Mouse (Mus musculus): ENCODE data around the gene Patl2.
"Not testable (repeated sequence)": the region's sequence is repeated elsewhere in the genome, so short reads cannot be mapped to it uniquely, and the experiment has no call there.

The Patl2 gene

DNA sequence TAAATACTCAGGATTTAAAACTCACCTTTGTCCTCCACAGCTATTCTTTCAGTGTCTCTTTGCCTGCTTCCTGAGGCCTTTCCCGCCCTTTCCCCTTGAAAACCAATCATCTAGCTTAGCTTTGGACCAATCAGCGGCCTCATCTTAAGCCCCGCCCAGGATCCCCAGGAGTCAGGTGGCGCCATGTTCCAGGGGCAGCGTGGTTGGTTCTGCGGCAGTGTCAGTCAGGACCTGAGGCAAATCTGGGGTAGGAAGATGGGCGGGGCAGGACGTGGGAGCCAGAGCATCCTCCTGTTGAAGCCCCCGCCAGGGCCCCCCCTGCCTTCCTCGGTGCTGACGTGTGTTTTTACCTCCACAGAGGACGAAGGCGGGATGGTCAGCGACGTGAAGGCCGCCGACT is at the start of gene Patl2, which contains the start of gene Terb2:
Gene Patl2 (minus strand): TSS at position 84 of the 400 bp plus-strand sequence.
Gene Terb2 (plus strand): TSS at position 167 of the 400 bp plus-strand sequence.
- DNase-seq: peak in 1 of 2 experiments; percentile 13

DNA sequence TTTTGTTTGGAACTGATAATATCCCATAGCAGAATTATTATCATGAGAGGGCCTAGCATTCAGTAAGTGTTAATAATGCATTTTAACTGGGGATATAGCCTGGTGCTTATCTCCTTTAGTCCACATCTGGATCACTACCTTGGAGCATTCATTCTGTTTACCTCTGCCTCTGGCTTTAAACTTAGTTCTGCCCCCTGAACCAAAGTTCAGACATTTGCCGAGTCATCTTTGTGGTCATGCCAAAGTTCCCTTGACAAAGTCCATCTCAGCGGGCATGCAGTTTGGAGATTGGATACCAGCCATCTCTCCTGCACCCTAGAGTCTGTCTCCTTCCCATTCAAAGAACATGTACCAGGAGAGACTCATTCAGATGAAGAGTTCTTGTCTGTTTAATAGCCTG is 49.4 kb upstream of the Patl2 start:
- no peak for DNase-seq

GRCm38 (mm10) chr2:122234611-122235288 is 48.8 kb upstream of the Patl2 start, which contains the start of gene Sord:
Gene Sord (plus strand): TSS chr2:122234749.
- DNase-seq: peak; percentile 87

DNA sequence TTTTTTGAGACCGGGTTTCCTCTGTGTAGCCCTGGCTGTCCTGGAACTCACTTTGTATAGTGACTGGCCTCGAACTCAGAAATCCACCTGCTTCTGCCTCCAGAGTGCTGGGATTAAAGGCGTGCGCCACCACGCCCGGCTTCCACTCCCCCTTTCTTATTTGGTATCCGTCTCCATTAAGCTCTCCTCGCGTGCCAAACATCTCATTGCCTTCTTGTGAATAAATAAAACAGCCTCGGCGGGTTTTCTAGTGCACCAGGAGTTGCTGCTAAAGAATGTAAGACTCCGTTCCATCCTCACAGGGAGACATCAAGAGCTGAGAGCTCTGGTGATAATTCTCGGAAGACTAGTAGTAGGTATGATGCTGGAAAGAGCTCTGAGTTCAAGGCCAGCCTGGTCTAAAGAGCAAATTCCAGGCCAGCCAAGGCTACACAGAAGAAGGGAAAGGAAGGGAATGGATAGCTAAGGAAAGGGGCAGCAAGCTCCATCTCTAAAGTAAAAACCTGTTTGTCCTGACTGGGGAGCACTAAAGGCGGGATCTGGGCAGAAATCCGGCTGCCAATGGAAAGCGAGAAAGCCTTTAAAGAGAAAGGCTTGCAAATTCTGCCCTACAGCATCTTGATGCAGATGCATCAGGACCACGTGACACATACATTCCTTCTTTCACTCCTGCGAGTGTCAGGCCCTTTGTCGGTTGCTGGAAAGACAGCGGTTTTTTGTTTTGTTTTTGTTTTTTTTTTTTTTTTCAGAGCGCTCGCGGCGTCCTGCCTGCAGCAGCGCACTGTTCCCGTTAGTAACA is 48.0 kb upstream of the Patl2 start:
- peak in 1 of 2 experiments; percentile 10 for DNase-seq

DNA sequence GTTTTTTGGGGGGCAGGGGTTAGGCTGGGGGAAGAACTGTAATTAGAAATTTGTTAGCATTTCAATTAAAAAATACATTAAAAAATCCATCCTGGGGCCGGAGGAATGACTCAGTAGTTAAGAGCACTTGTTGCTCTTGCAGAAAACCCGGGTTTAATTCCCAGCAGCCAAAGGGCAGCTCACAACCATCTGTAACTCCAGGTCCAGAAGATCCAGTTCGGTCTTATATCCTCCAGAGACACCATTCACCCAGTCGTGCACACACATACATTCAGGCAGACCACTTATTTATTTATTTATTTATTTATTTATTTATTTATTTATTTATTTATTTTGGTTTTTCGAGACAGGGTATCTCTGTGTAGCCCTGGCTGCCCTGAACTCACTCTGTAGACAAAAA is 47.4 kb upstream of the Patl2 start:
- no peak for DNase-seq

DNA sequence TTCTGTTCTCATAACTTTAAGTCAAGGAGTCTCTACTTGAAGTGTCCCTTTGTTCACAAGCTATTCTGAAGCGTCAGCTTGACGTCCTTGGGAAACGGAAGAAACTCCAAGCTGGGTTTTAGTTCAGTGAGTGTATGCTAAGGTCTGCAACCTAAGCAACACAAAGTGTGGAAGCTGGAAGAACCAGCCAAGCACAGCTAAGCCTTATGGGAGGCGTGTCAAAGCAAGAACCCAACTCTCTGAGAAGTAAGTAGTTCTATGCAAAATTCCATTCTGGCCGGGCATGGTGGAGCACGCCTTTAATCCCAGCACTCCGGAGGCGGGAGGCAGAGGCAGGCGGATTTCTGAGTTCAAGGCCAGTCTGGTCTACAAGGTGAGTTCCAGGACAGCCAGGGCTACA is 45.6 kb upstream of the Patl2 start:
- no peak for DNase-seq

DNA sequence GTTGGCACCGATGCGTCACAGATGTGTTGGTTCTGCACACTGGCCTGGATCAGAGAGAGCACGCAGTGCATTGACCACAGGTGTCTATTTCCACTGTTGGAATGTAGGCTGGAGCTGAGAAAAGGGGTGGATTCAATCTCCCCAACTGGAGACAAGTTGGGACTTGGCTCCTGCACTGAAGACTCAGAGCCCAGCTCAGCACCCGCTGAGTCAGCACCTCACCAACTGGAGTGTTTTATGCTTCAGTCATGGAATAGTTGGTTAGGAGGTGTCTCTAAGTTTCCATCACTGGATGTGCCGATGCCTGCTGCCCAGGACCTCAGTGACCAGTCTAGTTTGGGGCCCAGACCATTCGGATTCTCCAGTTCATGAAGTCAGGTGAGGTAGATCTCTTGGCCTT is 44.4 kb upstream of the Patl2 start:
- no peak for DNase-seq

DNA sequence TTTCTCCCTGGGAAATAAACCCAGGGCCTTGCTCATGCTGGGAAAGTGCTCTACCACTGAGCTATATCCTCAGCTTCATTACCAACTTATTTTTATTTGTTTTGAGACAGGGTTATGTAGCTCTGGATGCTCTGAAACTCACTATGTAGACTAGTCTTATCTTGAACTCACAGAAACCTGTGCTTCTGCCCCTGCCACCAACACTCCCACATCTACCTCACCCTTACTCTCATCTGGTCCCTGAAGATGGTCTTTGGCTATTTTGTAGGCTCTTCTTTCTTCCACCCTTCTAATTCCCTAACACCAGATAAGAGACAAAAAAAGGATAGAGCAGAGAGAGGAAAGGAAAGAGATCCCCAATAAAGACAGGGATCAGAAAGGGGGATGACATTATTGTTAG is 37.7 kb upstream of the Patl2 start:
- DNase-seq: no peak

GRCm38 (mm10) chr2:122222272-122222671 is 36.3 kb upstream of the Patl2 start:
- no peak for DNase-seq

GRCm38 (mm10) chr2:122221798-122222197 is 35.8 kb upstream of the Patl2 start:
- DNase-seq: no peak

- no peak for DNase-seq
These were observed 35.4 kb upstream of the Patl2 start for GRCm38 (mm10) chr2:122221378-122221777.

- no peak for DNase-seq
These were observed 32.2 kb upstream of the Patl2 start for GRCm38 (mm10) chr2:122218234-122218633.

DNA sequence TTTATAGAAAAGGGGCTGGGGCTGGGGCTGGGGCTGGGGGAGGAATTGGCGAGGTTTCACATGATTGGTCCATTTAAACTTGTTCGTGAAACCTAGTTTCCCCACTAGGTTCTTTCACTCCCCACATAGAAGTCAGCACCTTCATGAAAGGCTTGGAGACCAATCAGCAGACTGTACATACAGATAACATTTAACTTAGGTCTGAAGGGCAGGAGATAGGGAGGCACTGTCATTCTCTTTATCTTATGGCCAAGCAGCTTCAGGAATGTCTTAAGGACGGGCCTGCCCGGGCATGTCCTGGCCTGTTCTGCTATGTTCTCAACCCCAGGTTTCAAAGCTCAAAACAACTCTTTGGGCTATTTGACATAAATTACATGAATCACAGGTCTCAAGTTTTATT is 31.1 kb upstream of the Patl2 start:
- not testable (repeated sequence) for DNase-seq

GRCm38 (mm10) chr2:122210534-122211228 is 24.7 kb upstream of the Patl2 start:
- DNase-seq: no peak

DNA sequence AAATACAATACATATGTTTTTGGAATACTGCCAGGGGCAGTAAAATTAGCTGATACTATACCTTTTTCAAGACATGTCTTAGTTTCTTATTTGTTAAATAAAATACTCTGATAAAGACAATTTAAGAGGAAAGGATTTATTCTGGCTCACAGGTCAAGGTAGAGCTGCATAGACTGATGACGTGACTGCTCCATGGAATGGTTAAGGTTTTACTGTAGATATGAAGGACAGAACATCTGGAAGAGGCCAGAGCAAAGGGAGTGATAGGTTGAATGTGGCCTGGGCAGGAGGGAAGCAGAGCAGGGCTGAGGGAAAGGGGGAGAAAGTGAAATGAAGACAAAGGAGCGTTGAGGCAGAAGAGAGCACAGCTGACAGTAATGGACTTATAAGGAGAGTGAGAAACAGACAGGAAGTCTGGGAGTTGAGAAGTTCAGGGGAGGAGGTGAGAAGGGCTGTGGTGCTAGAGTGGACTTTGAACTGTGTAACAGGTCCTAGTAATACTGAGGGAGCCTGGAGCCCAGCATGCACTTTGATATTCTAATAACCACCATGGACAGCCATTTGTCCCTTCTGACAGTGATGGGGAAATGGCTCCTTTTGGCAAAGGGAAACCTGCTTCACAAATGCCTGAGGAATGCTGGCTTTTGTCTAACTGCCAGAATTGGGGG is 20.6 kb upstream of the Patl2 start:
- DNase-seq: no peak

- DNase-seq: no peak
These were observed 15.5 kb upstream of the Patl2 start for GRCm38 (mm10) chr2:122201501-122201900.

DNA sequence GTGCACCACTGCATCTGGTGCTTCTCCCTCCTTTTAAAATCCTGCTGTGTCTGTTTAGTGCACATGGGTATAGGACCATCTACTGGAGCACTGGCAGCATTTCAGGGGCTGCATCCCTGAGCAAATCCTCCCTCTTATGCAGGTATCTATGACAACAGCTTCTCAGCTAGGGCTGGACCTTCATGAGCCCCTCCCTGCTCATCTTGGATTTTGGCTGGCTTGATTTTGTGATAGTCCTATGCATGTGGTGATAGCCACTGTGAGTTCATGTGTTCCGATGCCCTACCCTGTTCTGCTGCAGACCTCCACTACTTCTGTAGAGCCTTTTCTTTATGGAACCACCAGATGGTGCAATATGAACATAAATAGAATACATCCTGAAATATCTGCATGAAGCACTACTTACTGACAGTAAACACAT is 8.5 kb upstream of the Patl2 start:
- no peak for DNase-seq

- no peak for DNase-seq
These were observed 5.9 kb upstream of the Patl2 start for GRCm38 (mm10) chr2:122191849-122192248.

- no peak for DNase-seq
These were observed 762 bp upstream of the Patl2 start for GRCm38 (mm10) chr2:122186751-122187150.

DNA sequence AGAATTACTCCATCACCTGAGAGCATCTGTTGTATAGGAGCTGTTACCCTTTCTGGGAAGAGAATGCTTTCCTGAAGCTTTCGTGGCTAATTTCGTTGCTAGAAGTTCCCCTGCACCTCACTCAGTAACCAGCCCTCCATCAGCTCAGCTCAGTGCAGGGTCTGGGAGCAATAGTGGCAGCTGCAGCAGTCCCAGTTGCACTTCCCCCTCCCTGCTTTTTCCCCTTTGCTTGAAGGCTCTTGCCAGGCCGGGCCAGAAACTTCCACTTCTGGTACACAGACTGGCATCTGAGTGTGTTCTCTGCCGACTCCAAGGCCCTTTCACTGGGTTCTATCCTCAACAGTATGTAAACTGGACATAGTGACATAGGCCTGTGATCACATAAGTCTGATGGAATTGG is 903 bp downstream of the Patl2 start:
- no peak for DNase-seq

DNA sequence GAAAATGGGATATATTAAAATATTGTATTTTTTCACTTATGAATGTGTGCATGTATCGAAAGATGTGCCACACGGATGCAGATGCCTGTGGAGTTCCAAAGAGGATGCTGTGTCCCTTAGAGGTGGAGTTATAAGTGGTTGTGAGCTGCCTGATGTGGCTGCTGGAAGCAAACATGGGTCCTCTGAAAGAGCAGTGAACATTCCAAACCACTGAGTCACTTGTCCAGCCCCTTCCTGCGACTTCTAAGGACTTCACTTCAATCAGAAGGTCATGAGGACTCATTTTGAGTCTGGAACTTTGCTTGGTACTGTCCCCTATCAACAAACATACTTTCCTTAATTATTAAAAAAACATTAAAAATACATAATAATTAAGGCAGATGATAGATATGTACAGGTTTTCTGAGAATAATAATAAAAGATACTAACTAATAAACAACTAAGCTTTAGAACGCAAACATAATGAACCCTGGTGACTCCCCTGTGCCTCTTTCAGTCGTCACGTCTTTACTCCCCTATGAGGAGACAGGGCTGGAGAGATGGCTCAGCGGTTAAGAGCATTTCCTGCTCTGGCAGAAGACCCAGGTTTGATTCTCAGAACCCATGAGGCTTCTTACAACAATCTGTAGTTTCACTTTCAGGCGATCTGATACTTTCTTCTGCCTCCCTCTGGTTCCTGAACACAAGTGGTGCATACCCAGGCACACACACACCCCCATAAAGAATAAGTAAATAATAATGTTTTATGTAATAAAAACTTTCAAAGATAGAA is 5.8 kb downstream of the Patl2 start:
- DNase-seq: peak; percentile 26 to 43

GRCm38 (mm10) chr2:122172188-122172587 is 13.8 kb downstream of the Patl2 start:
- no peak for DNase-seq
